Mouse (Mus musculus) spleen, adult 2 months (tissue): ENCODE results near the gene Polr1b. TPM values are rescaled to one million over a fixed set of nuclear protein-coding genes. Genes with fewer than 3 reads are reported as not detected.
A peak's percentile ranks its signal among the peaks of the same experiment; 100 is the strongest.

Source experiments
- DNase-seq, 2 experiments: peaks; one replicate each; pipeline versions ENCODE4 v3.0.0 to v3.0.0-alpha.2; 2012 to 2021; ENCODE audit warnings: low spot score in 2 of 2, low read depth in 1 of 2
- H3K27ac ChIP-seq: fragments of 200-500 bp; 2 replicates; pipeline ENCODE4 v1.5.1; 2012; ENCODE audit warnings: low read length, inconsistent platforms; ENCODE audit not compliant: insufficient read depth
- H3K27me3 ChIP-seq: fragments of 200-500 bp; 2 replicates; pipeline ENCODE4 v1.6.1; 2012; ENCODE audit warnings: mild to moderate bottlenecking, moderate library complexity, low read length, inconsistent platforms; ENCODE audit not compliant: control insufficient read depth, insufficient read depth
- H3K36me3 ChIP-seq: fragments of 200-500 bp; 2 replicates; pipeline ENCODE4 v1.6.1; 2012; ENCODE audit warnings: mild to moderate bottlenecking, low read length, inconsistent platforms; ENCODE audit not compliant: control insufficient read depth, insufficient read depth
- H3K4me1 ChIP-seq: fragments of 200-500 bp; 2 replicates; pipeline ENCODE4 v1.6.1; 2011; ENCODE audit warnings: inconsistent platforms; ENCODE audit not compliant: control insufficient read depth, insufficient read depth, insufficient read length
- H3K4me3 ChIP-seq: fragments of 200-500 bp; 2 replicates; pipeline ENCODE4 v1.5.1; 2011; ENCODE audit warnings: mild to moderate bottlenecking, inconsistent platforms; ENCODE audit not compliant: insufficient read depth, insufficient read length; ENCODE audit errors: extremely low read depth
- CTCF ChIP-seq: fragments of 200-500 bp; IDR thresholded peaks from 2 replicates; pipeline ENCODE4 v1.5.1; 2011; ENCODE audit warnings: mild to moderate bottlenecking, inconsistent platforms; ENCODE audit not compliant: insufficient read depth, insufficient read length, insufficient replicate concordance; ENCODE audit errors: extremely low read depth
- POLR2A ChIP-seq: fragments of 200-500 bp; IDR thresholded peaks from 2 replicates; pipeline ENCODE4 v1.6.1; 2011; ENCODE audit warnings: low read depth, low read length, inconsistent platforms
- WGBS: fragments of 180-500 bp; shearing (Covaris S2); methylation state at CpG from one replicate; pipeline ENCODE4 v1.1.7; 2018; 5-methylcytosine and 5-hydroxymethylcytosine counted together
- polyA plus RNA-seq: library from polyadenylated mRNA; depleted of rRNA; stranded (reverse); fragments of >200 nt; gene quantifications from 2 replicates; pipeline ENCODE4 v1.2.3, GENCODE M21; 2012

Gene Polr1b
- polyA plus RNA-seq, 1 experiment: 22.2 TPM

DNA sequence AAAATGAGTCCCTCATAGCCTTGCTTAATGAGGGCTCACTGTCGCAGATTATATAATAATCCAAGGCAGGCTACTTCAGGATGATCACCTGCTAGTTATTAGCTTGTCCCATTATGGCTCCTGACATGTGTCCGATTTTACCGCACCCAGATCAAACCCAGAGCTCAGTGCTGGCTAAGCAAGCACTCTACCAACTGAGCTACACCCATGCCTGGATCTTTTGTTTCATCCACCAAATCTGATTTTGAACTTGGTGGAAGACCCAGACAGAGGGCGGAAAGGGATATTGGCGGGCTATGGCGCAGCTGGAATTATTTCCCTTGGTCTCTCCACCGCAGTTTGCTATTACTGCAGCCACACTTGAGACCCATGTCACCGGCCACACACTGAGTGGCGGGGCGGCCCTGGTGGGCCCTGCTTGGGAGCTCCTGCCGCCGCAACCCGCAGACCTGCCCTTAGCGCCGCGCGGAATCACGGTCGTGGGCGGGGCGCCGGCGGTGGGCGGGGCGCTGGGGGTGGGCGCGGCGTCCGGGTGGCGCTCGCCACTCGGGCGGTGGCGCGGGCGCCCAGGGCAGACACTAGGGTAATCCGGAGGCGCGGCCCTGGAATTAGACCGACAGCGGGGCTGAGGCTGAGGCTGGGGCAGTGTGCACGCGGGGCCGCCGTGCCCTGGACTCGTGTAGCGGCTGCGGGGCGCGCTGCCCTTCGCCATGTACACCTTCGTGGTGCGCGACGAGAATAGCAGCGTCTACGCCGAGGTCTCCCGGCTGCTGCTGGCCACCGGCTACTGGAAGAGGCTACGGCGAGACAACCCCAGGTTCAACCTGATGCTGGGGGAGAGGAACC, 35.1 kb upstream of the Polr1b start, which contains the start of gene Ttl:
Gene Ttl, plus strand, starts transcription at position 506 of the 846 bp plus-strand sequence.
- Histone ChIP-seq H3K36me3 (no peaks in the 10 kb centered on the region), H3K27ac (no peak within 1 kb of the TSS), H3K4me1 (peaks cover 3% of the 10 kb centered on the region; the same call in 1 of the 2 replicates), H3K4me3 (peak within 1 kb of the TSS; percentile 79), H3K27me3 (no peaks in the 10 kb centered on the region)
- 3% methylated on average over 62 of the region's 62 CpGs for WGBS
- DNase-seq: peak; percentile 32 to 73
- TF ChIP-seq CTCF (no peak), POLR2A (no peak)

DNA sequence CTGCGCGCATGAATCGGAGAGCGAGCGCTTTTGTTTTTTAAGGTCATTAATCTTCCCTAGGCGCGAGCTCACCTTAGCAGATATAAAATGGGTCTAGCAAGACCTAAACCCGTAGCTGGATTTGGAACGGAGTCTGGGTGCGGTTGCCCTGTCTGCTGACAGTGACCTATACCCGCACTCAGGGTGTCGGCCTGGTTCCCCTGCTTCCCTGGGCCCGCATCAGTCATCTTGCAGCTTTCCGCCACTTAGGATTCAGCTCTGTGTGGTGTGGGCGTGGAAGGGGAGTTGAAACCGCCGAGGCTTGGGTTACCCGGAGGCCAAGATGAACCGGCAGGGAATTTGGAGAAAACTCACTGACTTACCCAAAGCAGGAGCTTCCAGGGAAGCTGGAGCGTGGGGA, 34.5 kb upstream of the Polr1b start:
- H3K4me3 ChIP-seq: peak overlapping the region; percentile 79
- WGBS: 2% methylated on average over 20 of the region's 20 CpGs
- H3K27me3 ChIP-seq: no peaks in the 10 kb centered on the region
- no peak for TF ChIP-seq CTCF
- TF ChIP-seq POLR2A: no peak
- H3K36me3 ChIP-seq: no peaks in the 10 kb centered on the region
- peak in 1 of 2 experiments; percentile 7 for DNase-seq
- peaks cover 3% of the 10 kb centered on the region; the same call in 1 of the 2 replicates for H3K4me1 ChIP-seq
- no peak overlapping the region for H3K27ac ChIP-seq

DNA sequence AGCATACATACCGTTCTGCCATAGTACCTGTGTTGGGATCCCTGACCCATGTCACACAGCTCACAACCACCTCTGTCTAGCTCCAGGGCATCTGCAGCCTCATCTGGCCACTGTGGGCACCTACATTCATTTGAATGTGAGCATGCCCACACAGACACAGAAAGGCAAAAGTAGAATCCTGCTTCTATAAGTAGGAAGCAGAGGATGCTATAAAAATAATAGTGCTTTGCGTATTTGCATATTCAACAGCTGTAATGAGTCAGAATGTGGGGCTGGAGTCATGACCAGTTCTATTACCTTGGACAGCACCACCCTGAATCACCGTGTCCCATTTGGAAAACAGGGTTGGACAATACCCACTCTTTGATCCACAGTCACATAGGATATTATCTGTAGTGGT, 30.5 kb upstream of the Polr1b start:
- Histone ChIP-seq H3K4me3 (no peak overlapping the region), H3K4me1 (peaks cover 3% of the 10 kb centered on the region; the same call in 1 of the 2 replicates), H3K27me3 (no peaks in the 10 kb centered on the region), H3K27ac (no peak overlapping the region), H3K36me3 (no peaks in the 10 kb centered on the region)
- TF ChIP-seq CTCF: no peak
- 91% methylated on average over 3 of the region's 3 CpGs for WGBS
- DNase-seq: no peak

DNA sequence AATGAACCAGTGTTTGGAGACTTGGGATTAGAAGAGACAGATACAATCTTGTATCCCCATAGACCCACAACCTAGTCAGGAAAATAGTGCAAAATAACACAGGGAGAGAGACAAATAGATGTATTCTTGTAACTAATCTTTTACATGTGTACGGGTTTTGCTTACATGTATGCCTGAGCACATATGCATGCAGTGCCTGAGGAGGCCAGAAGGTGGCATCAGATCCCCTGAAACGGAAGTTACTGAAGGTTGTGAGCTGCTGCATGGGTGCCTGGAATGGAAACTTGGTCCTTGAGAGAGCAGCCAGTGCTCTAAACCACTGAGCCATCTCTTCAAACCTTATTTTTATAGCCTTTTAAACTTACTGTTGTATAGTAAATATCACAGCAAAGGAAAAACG, 22.5 kb upstream of the Polr1b start:
- H3K27me3 ChIP-seq: no peaks in the 10 kb centered on the region
- no peak overlapping the region for H3K4me3 ChIP-seq
- H3K36me3 ChIP-seq: no peaks in the 10 kb centered on the region; the same call in 1 of the 2 replicates
- TF ChIP-seq POLR2A (no peak), CTCF (no peak)
- no peak overlapping the region for H3K27ac ChIP-seq
- 91% methylated on average over 3 of the region's 3 CpGs for WGBS
- no peaks in the 10 kb centered on the region for H3K4me1 ChIP-seq
- peak in 1 of 2 experiments; percentile 24 for DNase-seq

DNA sequence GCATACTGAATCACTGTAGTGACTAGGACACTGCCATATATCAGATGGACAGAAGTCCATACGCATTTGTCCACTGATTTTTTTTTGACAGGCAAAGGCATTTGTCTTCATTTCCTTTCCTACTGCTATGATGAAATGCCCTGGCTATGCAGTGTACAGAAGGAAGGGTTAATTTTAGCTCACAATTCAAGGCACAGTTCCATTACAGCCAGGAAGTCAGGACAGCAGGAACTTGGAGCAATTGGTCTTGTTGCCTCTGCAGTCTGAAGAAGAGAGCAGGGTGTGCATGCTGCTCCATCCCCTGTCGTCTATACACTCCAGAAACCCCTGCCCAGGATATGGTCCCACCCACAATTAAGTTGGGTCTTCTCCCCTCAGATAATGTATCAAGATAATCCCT, 21.6 kb upstream of the Polr1b start:
- Histone ChIP-seq H3K4me3 (no peak overlapping the region), H3K27ac (no peak overlapping the region), H3K4me1 (no peaks in the 10 kb centered on the region), H3K36me3 (no peaks in the 10 kb centered on the region; the same call in 1 of the 2 replicates), H3K27me3 (no peaks in the 10 kb centered on the region)
- WGBS: 84% methylated on average over 2 of the region's 2 CpGs
- DNase-seq: no peak
- TF ChIP-seq POLR2A: no peak
- TF ChIP-seq CTCF: no peak

DNA sequence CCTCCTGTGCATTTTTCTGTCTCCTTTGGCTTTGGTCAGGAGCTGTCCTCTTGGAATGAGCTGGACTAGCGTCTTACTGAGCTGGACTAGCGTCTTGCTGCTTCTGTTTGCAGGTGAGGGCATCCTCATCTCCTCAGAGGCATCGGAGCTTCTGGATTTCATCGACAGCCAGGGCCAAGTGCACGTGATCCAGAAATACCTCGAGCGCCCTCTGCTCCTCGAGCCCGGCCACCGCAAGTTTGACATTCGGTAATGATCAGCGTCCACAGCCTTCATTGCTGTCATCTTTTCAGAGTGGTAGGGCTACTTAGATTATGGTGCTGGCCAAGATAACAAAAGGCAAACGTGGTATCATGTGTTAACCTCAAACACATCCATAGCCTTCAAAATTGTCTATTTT, 19.7 kb upstream of the Polr1b start:
- WGBS: 86% methylated on average over 13 of the region's 13 CpGs
- no peaks in the 10 kb centered on the region for H3K4me1 ChIP-seq
- H3K36me3 ChIP-seq: no peaks in the 10 kb centered on the region; the same call in 1 of the 2 replicates
- H3K27me3 ChIP-seq: no peaks in the 10 kb centered on the region
- H3K4me3 ChIP-seq: no peak overlapping the region
- no peak for TF ChIP-seq POLR2A
- TF ChIP-seq CTCF: no peak
- no peak overlapping the region for H3K27ac ChIP-seq
- no peak for DNase-seq

DNA sequence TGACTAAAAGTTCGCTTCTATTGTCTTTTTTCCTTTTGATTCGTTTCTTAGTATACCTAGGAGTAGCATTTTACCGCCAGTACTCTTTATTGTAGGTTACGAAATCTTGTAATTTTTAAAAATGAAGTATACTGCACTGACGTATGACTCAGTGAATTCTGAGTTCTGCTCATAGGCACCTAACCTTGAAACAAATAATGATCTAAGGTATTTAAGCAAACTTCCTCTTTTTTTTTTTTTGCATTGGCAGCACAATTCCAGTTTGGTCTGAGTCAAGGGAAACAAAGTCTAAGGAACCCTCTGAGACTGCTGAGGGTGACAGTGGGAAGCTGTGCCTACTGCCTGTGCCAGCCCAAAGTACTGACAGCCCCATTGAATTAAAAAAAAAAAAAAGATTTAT, 17.3 kb upstream of the Polr1b start:
- DNase-seq: no peak
- 86% methylated on average over 5 of the region's 5 CpGs for WGBS
- Histone ChIP-seq H3K27me3 (no peaks in the 10 kb centered on the region), H3K27ac (no peak overlapping the region), H3K36me3 (no peaks in the 10 kb centered on the region), H3K4me3 (no peak overlapping the region), H3K4me1 (no peaks in the 10 kb centered on the region)
- TF ChIP-seq CTCF: no peak
- no peak for TF ChIP-seq POLR2A
